Mouse (Mus musculus): Measurements from ENCODE around the gene Ascl4. TPM values are rescaled to one million over a fixed set of nuclear protein-coding genes. Genes with fewer than 3 reads are reported as not detected.

The Ascl4 gene
- polyA plus RNA-seq, 1 experiment from 2014 or later = 1.6 TPM

- Histone ChIP-seq H3K4me3 (no peak overlapping the region), H3K9ac (no peak overlapping the region), H3K27me3 (no peaks in the 10 kb centered on the region), H3K9me3 (no peaks in the 10 kb centered on the region), H3K36me3 (no peaks in the 10 kb centered on the region), H3K27ac (peak overlapping the region; percentile 72), H3K4me2 (no peak overlapping the region), H3K4me1 (no peaks in the 10 kb centered on the region)
- peak; percentile 76; the same call in 1 of the 2 replicates for ATAC-seq (ENCODE audit: insufficient number of reproducible peaks, low FRiP score, low TSS enrichment, low read depth)
- WGBS = 70% methylated on average over 4 of the region's 4 CpGs
These were observed 45.4 kb downstream of the Ascl4 start for GRCm38 (mm10) chr10:85972915-85973314.

- no peak overlapping the region for H3K9ac ChIP-seq
- no peak overlapping the region for H3K4me2 ChIP-seq
- no peaks in the 10 kb centered on the region for H3K9me3 ChIP-seq
- no peaks in the 10 kb centered on the region for H3K4me1 ChIP-seq
- ATAC-seq (ENCODE audit: insufficient number of reproducible peaks, low FRiP score, low TSS enrichment, low read depth) = no peak
- WGBS = 60% methylated on average over 6 of the region's 6 CpGs
- no peaks in the 10 kb centered on the region for H3K36me3 ChIP-seq
- H3K27ac ChIP-seq = no peak overlapping the region
- H3K27me3 ChIP-seq = no peaks in the 10 kb centered on the region
- no peak overlapping the region for H3K4me3 ChIP-seq
These were observed 62.1 kb downstream of the Ascl4 start for GRCm38 (mm10) chr10:85989412-85990115.

- H3K27ac ChIP-seq = no peak overlapping the region
- H3K36me3 ChIP-seq = no peaks in the 10 kb centered on the region
- H3K9ac ChIP-seq = no peak overlapping the region
- H3K4me3 ChIP-seq = no peak overlapping the region
- H3K4me1 ChIP-seq = no peaks in the 10 kb centered on the region
- no peak overlapping the region for H3K4me2 ChIP-seq
- H3K9me3 ChIP-seq = no peaks in the 10 kb centered on the region
- no peak for ATAC-seq (ENCODE audit: insufficient number of reproducible peaks, low FRiP score, low TSS enrichment, low read depth)
- 85% methylated on average over 4 of the region's 4 CpGs for WGBS
- no peaks in the 10 kb centered on the region for H3K27me3 ChIP-seq
These were observed 64.9 kb downstream of the Ascl4 start for GRCm38 (mm10) chr10:85992412-85992811.

GRCm38 (mm10) chr10:85993836-85994235 is 66.4 kb downstream of the Ascl4 start:
- no peak for ATAC-seq (ENCODE audit: insufficient number of reproducible peaks, low FRiP score, low TSS enrichment, low read depth)
- no peak overlapping the region for H3K9ac ChIP-seq
- no peak overlapping the region for H3K4me2 ChIP-seq
- H3K4me1 ChIP-seq = no peaks in the 10 kb centered on the region
- H3K4me3 ChIP-seq = no peak overlapping the region
- 72% methylated on average over 9 of the region's 9 CpGs for WGBS
- H3K27ac ChIP-seq = no peak overlapping the region
- H3K9me3 ChIP-seq = no peaks in the 10 kb centered on the region
- no peaks in the 10 kb centered on the region for H3K36me3 ChIP-seq
- no peaks in the 10 kb centered on the region for H3K27me3 ChIP-seq

- Histone ChIP-seq H3K4me1 (no peaks in the 10 kb centered on the region), H3K4me2 (no peak overlapping the region), H3K9me3 (no peaks in the 10 kb centered on the region), H3K27ac (no peak overlapping the region), H3K9ac (no peak overlapping the region), H3K27me3 (no peaks in the 10 kb centered on the region), H3K4me3 (no peak overlapping the region), H3K36me3 (no peaks in the 10 kb centered on the region)
- WGBS = 60% methylated on average over 5 of the region's 5 CpGs
- no peak for ATAC-seq (ENCODE audit: insufficient number of reproducible peaks, low FRiP score, low TSS enrichment, low read depth)
These were observed 67.1 kb downstream of the Ascl4 start for GRCm38 (mm10) chr10:85994543-85995104.

Other genes starting within 250 kb of the Ascl4 start
- 65.5 and 68.7 TPM in 2 replicates for gene Pwp1, start 98.2 kb upstream of the Ascl4 start, polyA plus RNA-seq (2015; fragmentation: Nextera tagmentation; extraction: Ambion mirVana)
- gene Prdm4, start 10.5 kb upstream of the Ascl4 start, polyA plus RNA-seq (2015; fragmentation: Nextera tagmentation; extraction: Ambion mirVana) = 11.8 and 15.3 TPM in 2 replicates
- gene Rtcb, start 30.1 kb downstream of the Ascl4 start, polyA plus RNA-seq (2015; fragmentation: Nextera tagmentation; extraction: Ambion mirVana) = 183 and 187 TPM in 2 replicates
- 21.3 and 22.3 TPM in 2 replicates for gene Bpifc, start 84.2 kb downstream of the Ascl4 start, polyA plus RNA-seq (2015; fragmentation: Nextera tagmentation; extraction: Ambion mirVana)
- gene Fbxo7, start 94.3 kb downstream of the Ascl4 start, polyA plus RNA-seq (2015; fragmentation: Nextera tagmentation; extraction: Ambion mirVana) = 30.3 and 34.0 TPM in 2 replicates

Measured in limb, embryonic 15.5 days (tissue).